Mouse (Mus musculus): ENCODE measurements around the gene Cryz. TPM values are rescaled to one million over a fixed set of nuclear protein-coding genes. Genes with fewer than 3 reads are reported as not detected.

Cryz gene
- polyA plus RNA-seq, 1 experiment, result 37.9 TPM

GRCm38 (mm10) chr3:154577895-154578294, 18.6 kb upstream of the Cryz start:
- H3K27ac ChIP-seq (ENCODE audit: insufficient read depth, low read length), result no peak overlapping the region

DNA sequence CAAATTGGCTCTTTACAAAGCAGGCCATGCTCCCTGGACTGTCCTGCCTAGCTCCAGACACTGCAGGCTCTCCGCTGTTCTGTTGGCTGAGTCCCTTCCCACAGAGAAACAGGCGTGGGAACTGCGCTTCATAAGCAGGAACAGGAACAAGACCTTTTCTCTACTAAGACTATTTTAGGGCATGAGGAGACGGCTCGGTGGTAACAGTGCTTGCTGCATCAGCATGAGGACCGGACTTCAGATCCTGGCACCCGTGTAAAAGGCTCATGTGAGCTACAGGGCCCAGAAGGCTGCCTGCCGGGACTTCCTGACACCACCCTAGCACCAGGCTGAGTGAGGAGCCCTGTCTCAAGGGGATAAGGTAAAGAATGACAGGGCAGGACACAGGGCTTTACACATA, 12.2 kb upstream of the Cryz start:
- H3K27ac ChIP-seq (ENCODE audit: insufficient read depth, low read length), result no peak overlapping the region
- no peaks in the 10 kb centered on the region for H3K9me3 ChIP-seq (replicated peaks; ENCODE audit: control insufficient read depth, insufficient read depth, low read length, poor library complexity, severe bottlenecking)
- no peak overlapping the region for H3K9ac ChIP-seq (ENCODE audit: low read depth, poor library complexity, severe bottlenecking)
- no peak for TF ChIP-seq EP300 (IDR thresholded peaks at IDR 0.05; ENCODE audit: insufficient read depth, low read depth, low read length)
- no peak for TF ChIP-seq CTCF (IDR thresholded peaks at IDR 0.05; ENCODE audit: low read depth, low read length)
- TF ChIP-seq POLR2A (IDR thresholded peaks at IDR 0.05; ENCODE audit: insufficient read depth, low read length), result no peak
- no peak overlapping the region for H3K4me3 ChIP-seq (ENCODE audit: low read depth, low read length)
- no peaks in the 10 kb centered on the region for H3K27me3 ChIP-seq (ENCODE audit: control insufficient read depth, insufficient read depth, low read length, poor library complexity, severe bottlenecking)
- H3K36me3 ChIP-seq (ENCODE audit: control insufficient read depth, insufficient read depth, low read length, poor library complexity, severe bottlenecking), result no peaks in the 10 kb centered on the region; the same call in 1 of the 2 replicates
- no peaks in the 10 kb centered on the region for H3K4me1 ChIP-seq (ENCODE audit: control insufficient read depth, insufficient read depth, low read length)

More at GRCm38 (mm10) chr3:154577895-154578294, 18.6 kb upstream of the Cryz start:
- Histone ChIP-seq H3K4me1 (ENCODE audit: control insufficient read depth, insufficient read depth, low read length) (no peaks in the 10 kb centered on the region), H3K9me3 (replicated peaks; ENCODE audit: control insufficient read depth, insufficient read depth, low read length, poor library complexity, severe bottlenecking) (no peaks in the 10 kb centered on the region), H3K36me3 (ENCODE audit: control insufficient read depth, insufficient read depth, low read length, poor library complexity, severe bottlenecking) (no peaks in the 10 kb centered on the region), H3K27me3 (ENCODE audit: control insufficient read depth, insufficient read depth, low read length, poor library complexity, severe bottlenecking) (no peaks in the 10 kb centered on the region), H3K9ac (ENCODE audit: low read depth, poor library complexity, severe bottlenecking) (no peak overlapping the region), H3K4me3 (ENCODE audit: low read depth, low read length) (no peak overlapping the region)
- TF ChIP-seq POLR2A (IDR thresholded peaks at IDR 0.05; ENCODE audit: insufficient read depth, low read length) (no peak), EP300 (IDR thresholded peaks at IDR 0.05; ENCODE audit: insufficient read depth, low read depth, low read length) (no peak), CTCF (IDR thresholded peaks at IDR 0.05; ENCODE audit: low read depth, low read length) (no peak)

GRCm38 (mm10) chr3:154590971-154591370, 5.5 kb upstream of the Cryz start:
- Histone ChIP-seq H3K27me3 (ENCODE audit: control insufficient read depth, insufficient read depth, low read length, poor library complexity, severe bottlenecking) (no peaks in the 10 kb centered on the region), H3K4me3 (ENCODE audit: low read depth, low read length) (no peak overlapping the region), H3K36me3 (ENCODE audit: control insufficient read depth, insufficient read depth, low read length, poor library complexity, severe bottlenecking) (no peaks in the 10 kb centered on the region; the same call in 1 of the 2 replicates), H3K9ac (ENCODE audit: low read depth, poor library complexity, severe bottlenecking) (no peak overlapping the region), H3K9me3 (replicated peaks; ENCODE audit: control insufficient read depth, insufficient read depth, low read length, poor library complexity, severe bottlenecking) (no peaks in the 10 kb centered on the region), H3K27ac (ENCODE audit: insufficient read depth, low read length) (no peak overlapping the region), H3K4me1 (ENCODE audit: control insufficient read depth, insufficient read depth, low read length) (no peaks in the 10 kb centered on the region)
- TF ChIP-seq EP300 (IDR thresholded peaks at IDR 0.05; ENCODE audit: insufficient read depth, low read depth, low read length), result no peak
- no peak for TF ChIP-seq POLR2A (IDR thresholded peaks at IDR 0.05; ENCODE audit: insufficient read depth, low read length)
- TF ChIP-seq CTCF (IDR thresholded peaks at IDR 0.05; ENCODE audit: low read depth, low read length), result no peak

GRCm38 (mm10) chr3:154591621-154592020, 4.9 kb upstream of the Cryz start:
- Histone ChIP-seq H3K4me3 (ENCODE audit: low read depth, low read length) (no peak overlapping the region), H3K4me1 (ENCODE audit: control insufficient read depth, insufficient read depth, low read length) (no peaks in the 10 kb centered on the region), H3K27ac (ENCODE audit: insufficient read depth, low read length) (no peak overlapping the region), H3K36me3 (ENCODE audit: control insufficient read depth, insufficient read depth, low read length, poor library complexity, severe bottlenecking) (no peaks in the 10 kb centered on the region; the same call in 1 of the 2 replicates), H3K9ac (ENCODE audit: low read depth, poor library complexity, severe bottlenecking) (no peak overlapping the region), H3K9me3 (replicated peaks; ENCODE audit: control insufficient read depth, insufficient read depth, low read length, poor library complexity, severe bottlenecking) (no peaks in the 10 kb centered on the region), H3K27me3 (ENCODE audit: control insufficient read depth, insufficient read depth, low read length, poor library complexity, severe bottlenecking) (no peaks in the 10 kb centered on the region)
- TF ChIP-seq CTCF (IDR thresholded peaks at IDR 0.05; ENCODE audit: low read depth, low read length), result no peak
- no peak for TF ChIP-seq EP300 (IDR thresholded peaks at IDR 0.05; ENCODE audit: insufficient read depth, low read depth, low read length)
- no peak for TF ChIP-seq POLR2A (IDR thresholded peaks at IDR 0.05; ENCODE audit: insufficient read depth, low read length)

GRCm38 (mm10) chr3:154593596-154593995, 2.9 kb upstream of the Cryz start:
- no peaks in the 10 kb centered on the region for H3K9me3 ChIP-seq (replicated peaks; ENCODE audit: control insufficient read depth, insufficient read depth, low read length, poor library complexity, severe bottlenecking)
- H3K4me3 ChIP-seq (ENCODE audit: low read depth, low read length), result no peak overlapping the region
- no peaks in the 10 kb centered on the region; the same call in 1 of the 2 replicates for H3K36me3 ChIP-seq (ENCODE audit: control insufficient read depth, insufficient read depth, low read length, poor library complexity, severe bottlenecking)
- no peak for TF ChIP-seq POLR2A (IDR thresholded peaks at IDR 0.05; ENCODE audit: insufficient read depth, low read length)
- no peak for TF ChIP-seq EP300 (IDR thresholded peaks at IDR 0.05; ENCODE audit: insufficient read depth, low read depth, low read length)
- no peak for TF ChIP-seq CTCF (IDR thresholded peaks at IDR 0.05; ENCODE audit: low read depth, low read length)
- no peak overlapping the region for H3K27ac ChIP-seq (ENCODE audit: insufficient read depth, low read length)
- no peaks in the 10 kb centered on the region for H3K27me3 ChIP-seq (ENCODE audit: control insufficient read depth, insufficient read depth, low read length, poor library complexity, severe bottlenecking)
- no peak overlapping the region for H3K9ac ChIP-seq (ENCODE audit: low read depth, poor library complexity, severe bottlenecking)
- H3K4me1 ChIP-seq (ENCODE audit: control insufficient read depth, insufficient read depth, low read length), result peaks cover 2% of the 10 kb centered on the region

DNA sequence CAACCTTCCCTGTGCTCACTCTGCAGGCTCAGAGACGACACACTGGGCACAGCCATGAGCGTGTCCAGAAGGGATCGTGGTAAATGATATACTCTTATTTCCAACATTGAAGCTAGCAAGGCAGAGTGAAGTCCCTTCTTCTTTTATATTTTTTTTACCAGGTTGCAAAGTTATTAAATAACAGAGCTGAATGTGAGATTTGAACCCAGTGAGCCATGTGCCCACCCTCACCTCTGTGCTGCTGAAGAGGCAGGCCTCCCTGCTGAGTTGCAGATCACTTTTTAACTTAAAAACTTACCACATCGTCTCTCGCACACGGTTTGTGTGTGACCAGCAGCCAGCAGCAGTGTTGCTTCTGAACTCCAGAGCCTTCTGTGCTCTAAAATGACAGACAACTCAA, 2.4 kb upstream of the Cryz start:
- no peaks in the 10 kb centered on the region; the same call in 1 of the 2 replicates for H3K36me3 ChIP-seq (ENCODE audit: control insufficient read depth, insufficient read depth, low read length, poor library complexity, severe bottlenecking)
- peaks cover 2% of the 10 kb centered on the region for H3K4me1 ChIP-seq (ENCODE audit: control insufficient read depth, insufficient read depth, low read length)
- H3K27ac ChIP-seq (ENCODE audit: insufficient read depth, low read length), result no peak overlapping the region
- H3K4me3 ChIP-seq (ENCODE audit: low read depth, low read length), result no peak overlapping the region
- TF ChIP-seq POLR2A (IDR thresholded peaks at IDR 0.05; ENCODE audit: insufficient read depth, low read length), result no peak
- TF ChIP-seq EP300 (IDR thresholded peaks at IDR 0.05; ENCODE audit: insufficient read depth, low read depth, low read length), result no peak
- no peak for TF ChIP-seq CTCF (IDR thresholded peaks at IDR 0.05; ENCODE audit: low read depth, low read length)
- no peaks in the 10 kb centered on the region for H3K27me3 ChIP-seq (ENCODE audit: control insufficient read depth, insufficient read depth, low read length, poor library complexity, severe bottlenecking)
- no peaks in the 10 kb centered on the region for H3K9me3 ChIP-seq (replicated peaks; ENCODE audit: control insufficient read depth, insufficient read depth, low read length, poor library complexity, severe bottlenecking)
- no peak overlapping the region for H3K9ac ChIP-seq (ENCODE audit: low read depth, poor library complexity, severe bottlenecking)
